Mouse (Mus musculus): ENCODE results near the gene Eri2. TPM values are rescaled to one million over a fixed set of nuclear protein-coding genes. Genes with fewer than 3 reads are reported as not detected.
"Not testable (repeated sequence)": the region's sequence is repeated elsewhere in the genome, so short reads cannot be mapped to it uniquely, and the experiment has no call there.

Gene Eri2
- total RNA-seq, 2 experiments from 2014 or later = 6.0 to 6.2 TPM

GRCm38 (mm10) chr7:119744321-119744720, 49.5 kb downstream of the Eri2 start:
- no peak for DNase-seq (ENCODE audit: low spot score in 2 of 2)

- not testable (repeated sequence) for DNase-seq (ENCODE audit: low spot score in 2 of 2)
Measured at GRCm38 (mm10) chr7:119739798-119740468, 53.9 kb downstream of the Eri2 start.

GRCm38 (mm10) chr7:119738877-119739276, 55.0 kb downstream of the Eri2 start:
- DNase-seq (ENCODE audit: low spot score in 2 of 2) = no peak

- not testable (repeated sequence) for DNase-seq (ENCODE audit: low spot score in 2 of 2)
Measured at GRCm38 (mm10) chr7:119731262-119731661, 62.6 kb downstream of the Eri2 start.

GRCm38 (mm10) chr7:119727621-119728020, 66.2 kb downstream of the Eri2 start:
- DNase-seq (ENCODE audit: low spot score in 2 of 2) = no peak

- DNase-seq (ENCODE audit: low spot score in 2 of 2) = no peak
Measured at GRCm38 (mm10) chr7:119720947-119721310, 72.9 kb downstream of the Eri2 start.

- peak; percentile 89 to 97 for DNase-seq (ENCODE audit: low spot score in 2 of 2)
Measured at GRCm38 (mm10) chr7:119720253-119720946, 73.5 kb downstream of the Eri2 start, which contains the start of gene Thumpd1. Thumpd1 (minus strand) TSS chr7:119720798.

Other genes with a start within 250 kb of the Eri2 start
- gene Acsm2, start 239.7 kb downstream of the Eri2 start, total RNA-seq (2021) = not detected
- gene Acsm1, start 187.0 kb downstream of the Eri2 start, total RNA-seq (2021) = under 1 TPM in 1 of 2 experiments, not detected in 1; 0.26 TPM
- not detected for gene Acsm4, start 104.0 kb downstream of the Eri2 start, total RNA-seq (2021)
- 10 to 100 TPM; 25.6 to 28.6 TPM for gene Thumpd1, start 73.3 kb downstream of the Eri2 start, total RNA-seq (2021)
- not detected for gene Acsm3, start 33.1 kb downstream of the Eri2 start, total RNA-seq (2021)
- 1 to 10 TPM; 6.6 to 7.0 TPM for gene Rexo5, start 52 bp downstream of the Eri2 start, total RNA-seq (2021)
- gene Lyrm1, start 101.8 kb upstream of the Eri2 start, total RNA-seq (2021) = 1 to 10 TPM; 6.8 to 7.4 TPM
- 10 to 100 TPM; 17.6 to 19.8 TPM for gene Dcun1d3, start 102.2 kb upstream of the Eri2 start, total RNA-seq (2021)